15 mouse cellular contexts compared by ENCODE assay signal in the genomic region with DNA sequence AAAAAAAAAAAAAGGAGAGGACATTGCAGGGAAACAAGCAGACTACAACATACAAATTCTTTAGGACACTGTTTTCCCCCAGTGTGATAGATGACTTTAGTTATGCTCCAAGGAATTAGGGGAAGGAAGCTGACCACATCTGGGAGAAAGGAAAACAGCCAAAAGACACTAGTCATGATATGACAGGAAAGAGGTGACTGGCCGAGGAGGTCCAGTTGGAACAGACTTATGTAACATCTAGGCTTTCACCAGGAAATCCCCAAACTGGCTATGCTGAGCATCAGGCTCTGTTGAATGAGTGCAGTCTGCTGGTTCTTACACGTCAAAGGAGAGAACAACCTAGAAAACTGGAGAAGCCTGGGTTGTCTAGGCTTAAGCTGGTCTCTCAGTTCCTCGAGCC.
DNase-seq lines count a peak whose midpoint lies in the region; ATAC-seq and TF ChIP-seq lines count a peak whose summit lies in the region.
"Had no signal": no experiment of that assay in that cellular context is flagged by ENCODE, and none has a peak within 500 bp of the region (broad histone marks: within the 10 kb centered on the region; RNA-seq: fewer than 3 reads in every experiment).

No protein-coding gene starts in this region.

- WGBS in kidney, postnatal 0 days, result 58% methylated on average over 3 of the region's 3 CpGs
- WGBS in intestine, postnatal 0 days, result 66% methylated on average over 3 of the region's 3 CpGs

- no peak for ATAC-seq in kidney, postnatal 0 days (replicated peaks; ENCODE audit: low FRiP score, low read depth)
- ATAC-seq in intestine, postnatal 0 days, result no peak
- ATAC-seq: forebrain, embryonic 13.5 days; liver, embryonic 12.5 days had no signal

- H3K36me3 ChIP-seq in kidney, postnatal 0 days (ENCODE audit: insufficient read depth, low read length), result no peaks in the 10 kb centered on the region
- no peaks in the 10 kb centered on the region for H3K36me3 ChIP-seq in intestine, postnatal 0 days (ENCODE audit: control insufficient read depth, insufficient read depth)
- H3K36me3 ChIP-seq: limb, embryonic 10.5 days; liver, embryonic 12.5 days had no signal

- H3K4me1 ChIP-seq in kidney, postnatal 0 days (replicated peaks; ENCODE audit: insufficient read depth, low read length), result no peaks in the 10 kb centered on the region
- no peaks in the 10 kb centered on the region for H3K4me1 ChIP-seq in intestine, postnatal 0 days (replicated peaks; ENCODE audit: control insufficient read depth, insufficient read depth, low read length)
- H3K4me1 ChIP-seq: forebrain, embryonic 13.5 days had no signal

- no peaks in the 10 kb centered on the region for H3K27me3 ChIP-seq in kidney, postnatal 0 days (ENCODE audit: insufficient read depth, low read length)
- H3K27me3 ChIP-seq in intestine, postnatal 0 days (replicated peaks; ENCODE audit: control insufficient read depth, insufficient read depth, low read length), result no peaks in the 10 kb centered on the region
- H3K27me3 ChIP-seq: liver, embryonic 12.5 days had no signal

- TF ChIP-seq CTCF in kidney, postnatal 0 days (IDR thresholded peaks at IDR 0.05; ENCODE audit: low read depth), result no peak
- TF ChIP-seq CTCF in intestine, postnatal 0 days (IDR thresholded peaks at IDR 0.05; ENCODE audit: low read depth), result no peak

- H3K9me3 ChIP-seq in kidney, postnatal 0 days (replicated peaks; ENCODE audit: low read length), result no peaks in the 10 kb centered on the region
- no peaks in the 10 kb centered on the region for H3K9me3 ChIP-seq in intestine, postnatal 0 days (ENCODE audit: control insufficient read depth)
- H3K9me3 ChIP-seq: forebrain, embryonic 13.5 days; limb, embryonic 10.5 days; liver, embryonic 12.5 days had no signal

- peak; percentile 4 to 29 for DNase-seq in heart, adult 9 months (ENCODE audit: low spot score in 2 of 2)
- no peak for DNase-seq in heart, postnatal 4 days
- peak; percentile 76 for DNase-seq in kidney, postnatal 0 days (ENCODE audit: low spot score)
- peak; percentile 37 for DNase-seq in kidney, postnatal 14 days
- peak; percentile 21 for DNase-seq in lung, postnatal 14 days
- no peak for DNase-seq in cerebellum, adult 18-20 months
- DNase-seq: adrenal gland, postnatal 14 days; cerebellum, adult 11-12 months; cerebellum, postnatal 25 days; right cerebral cortex, postnatal 4 days had no signal

- H3K27ac ChIP-seq in kidney, postnatal 0 days, result no peak overlapping the region
- no peak overlapping the region for H3K27ac ChIP-seq in intestine, postnatal 0 days (ENCODE audit: low read depth, low read length)
- H3K27ac ChIP-seq: forebrain, embryonic 13.5 days; limb, embryonic 10.5 days; liver, embryonic 12.5 days had no signal

- no peak overlapping the region for H3K4me3 ChIP-seq in kidney, postnatal 0 days (replicated peaks; ENCODE audit: low read depth, low read length)
- H3K4me3 ChIP-seq in intestine, postnatal 0 days (ENCODE audit: low read depth, low read length), result no peak overlapping the region
- H3K4me3 ChIP-seq: forebrain, embryonic 13.5 days; limb, embryonic 10.5 days; liver, embryonic 12.5 days had no signal

- H3K4me2 ChIP-seq in kidney, postnatal 0 days (ENCODE audit: low read length), result no peak overlapping the region
- H3K4me2 ChIP-seq in intestine, postnatal 0 days (replicated peaks; ENCODE audit: low read depth), result no peak overlapping the region
- H3K4me2 ChIP-seq: forebrain, embryonic 13.5 days; liver, embryonic 12.5 days; midbrain, embryonic 11.5 days had no signal

- H3K9ac ChIP-seq in kidney, postnatal 0 days (ENCODE audit: low read depth, low read length), result no peak overlapping the region
- H3K9ac ChIP-seq in intestine, postnatal 0 days (ENCODE audit: low read depth, low read length), result no peak overlapping the region
- H3K9ac ChIP-seq: forebrain, embryonic 13.5 days; liver, embryonic 12.5 days had no signal

Comparison
In these comparisons a context has a peak if more than half of its experiments do, and no peak if none do; other contexts are left out.
1. DNase-seq: peak in heart, adult 9 months (2 of 2), kidney, postnatal 0 days (single experiment), kidney, postnatal 14 days (single experiment) and lung, postnatal 14 days (single experiment); none in heart, postnatal 4 days (single experiment) and cerebellum, adult 18-20 months (0 of 2).